Mouse (Mus musculus): ENCODE data around the gene Casc1. TPM values are rescaled to one million over a fixed set of nuclear protein-coding genes. Genes with fewer than 3 reads are reported as not detected.

The Casc1 gene
- polyA plus RNA-seq, 1 experiment from 2014 or later: 1.4 TPM

- no peak overlapping the region for H3K4me3 ChIP-seq (replicated peaks; ENCODE audit: low read length)
- 79% methylated on average over 4 of the region's 4 CpGs for WGBS
- ATAC-seq (ENCODE audit: low FRiP score) (no peak), DNase-seq (ENCODE audit: low spot score) (no peak)
- H3K9ac ChIP-seq: no peak overlapping the region
- no peak overlapping the region for H3K4me2 ChIP-seq (replicated peaks)
- no peaks in the 10 kb centered on the region for H3K4me1 ChIP-seq (replicated peaks; ENCODE audit: control insufficient read depth, insufficient read depth, low read length)
- no peaks in the 10 kb centered on the region for H3K9me3 ChIP-seq (ENCODE audit: control insufficient read depth, low read length)
- no peaks in the 10 kb centered on the region for H3K36me3 ChIP-seq (replicated peaks; ENCODE audit: control insufficient read depth, insufficient read depth)
- no peaks in the 10 kb centered on the region for H3K27me3 ChIP-seq (ENCODE audit: control insufficient read depth, insufficient read depth, low read length)
- no peak overlapping the region for H3K27ac ChIP-seq
These were observed 52.2 kb downstream of the Casc1 start for GRCm38 (mm10) chr6:145158619-145159018.

- Histone ChIP-seq H3K36me3 (replicated peaks; ENCODE audit: control insufficient read depth, insufficient read depth) (no peaks in the 10 kb centered on the region), H3K27ac (no peak overlapping the region), H3K4me3 (replicated peaks; ENCODE audit: low read length) (no peak overlapping the region), H3K9ac (no peak overlapping the region), H3K9me3 (ENCODE audit: control insufficient read depth, low read length) (no peaks in the 10 kb centered on the region), H3K4me2 (replicated peaks) (no peak overlapping the region), H3K4me1 (replicated peaks; ENCODE audit: control insufficient read depth, insufficient read depth, low read length) (peaks cover 4% of the 10 kb centered on the region; the same call in 1 of the 2 replicates), H3K27me3 (ENCODE audit: control insufficient read depth, insufficient read depth, low read length) (no peaks in the 10 kb centered on the region)
- WGBS: 37% methylated on average over 9 of the region's 9 CpGs
- DNase-seq (ENCODE audit: low spot score): no peak
- ATAC-seq (ENCODE audit: low FRiP score): 0 out of 2 replicates have a peak, but pooled peaks have one; percentile 17
These were observed 61.8 kb downstream of the Casc1 start for GRCm38 (mm10) chr6:145149054-145149453.

GRCm38 (mm10) chr6:145147716-145148115 is 63.1 kb downstream of the Casc1 start:
- Histone ChIP-seq H3K9ac (no peak overlapping the region), H3K36me3 (replicated peaks; ENCODE audit: control insufficient read depth, insufficient read depth) (no peaks in the 10 kb centered on the region), H3K4me3 (replicated peaks; ENCODE audit: low read length) (no peak overlapping the region), H3K27ac (no peak overlapping the region), H3K4me1 (replicated peaks; ENCODE audit: control insufficient read depth, insufficient read depth, low read length) (peaks cover 4% of the 10 kb centered on the region; the same call in 1 of the 2 replicates), H3K9me3 (ENCODE audit: control insufficient read depth, low read length) (no peaks in the 10 kb centered on the region), H3K4me2 (replicated peaks) (no peak overlapping the region), H3K27me3 (ENCODE audit: control insufficient read depth, insufficient read depth, low read length) (no peaks in the 10 kb centered on the region)
- no peak for ATAC-seq (ENCODE audit: low FRiP score)
- no peak for DNase-seq (ENCODE audit: low spot score)
- 85% methylated on average over 16 of the region's 16 CpGs for WGBS

- Histone ChIP-seq H3K4me3 (replicated peaks; ENCODE audit: low read length) (no peak overlapping the region), H3K9me3 (ENCODE audit: control insufficient read depth, low read length) (no peaks in the 10 kb centered on the region), H3K4me1 (replicated peaks; ENCODE audit: control insufficient read depth, insufficient read depth, low read length) (peaks cover 4% of the 10 kb centered on the region; the same call in 1 of the 2 replicates), H3K36me3 (replicated peaks; ENCODE audit: control insufficient read depth, insufficient read depth) (no peaks in the 10 kb centered on the region), H3K27me3 (ENCODE audit: control insufficient read depth, insufficient read depth, low read length) (no peaks in the 10 kb centered on the region), H3K9ac (no peak overlapping the region), H3K4me2 (replicated peaks) (no peak overlapping the region), H3K27ac (no peak overlapping the region)
- WGBS: 77% methylated on average over 7 of the region's 7 CpGs
- no peak for DNase-seq (ENCODE audit: low spot score)
- no peak for ATAC-seq (ENCODE audit: low FRiP score)
These were observed 65.6 kb downstream of the Casc1 start for GRCm38 (mm10) chr6:145145173-145145572.

GRCm38 (mm10) chr6:145141827-145142226 is 69.0 kb downstream of the Casc1 start:
- Histone ChIP-seq H3K27me3 (ENCODE audit: control insufficient read depth, insufficient read depth, low read length) (no peaks in the 10 kb centered on the region), H3K4me1 (replicated peaks; ENCODE audit: control insufficient read depth, insufficient read depth, low read length) (no peaks in the 10 kb centered on the region), H3K9me3 (ENCODE audit: control insufficient read depth, low read length) (no peaks in the 10 kb centered on the region), H3K4me2 (replicated peaks) (no peak overlapping the region), H3K9ac (no peak overlapping the region), H3K27ac (no peak overlapping the region), H3K4me3 (replicated peaks; ENCODE audit: low read length) (no peak overlapping the region), H3K36me3 (replicated peaks; ENCODE audit: control insufficient read depth, insufficient read depth) (no peaks in the 10 kb centered on the region)
- 89% methylated on average over 12 of the region's 12 CpGs for WGBS
- ATAC-seq (ENCODE audit: low FRiP score): no peak
- DNase-seq (ENCODE audit: low spot score): no peak

GRCm38 (mm10) chr6:145140706-145141105 is 70.1 kb downstream of the Casc1 start:
- Histone ChIP-seq H3K36me3 (replicated peaks; ENCODE audit: control insufficient read depth, insufficient read depth) (no peaks in the 10 kb centered on the region), H3K27ac (no peak overlapping the region), H3K27me3 (ENCODE audit: control insufficient read depth, insufficient read depth, low read length) (no peaks in the 10 kb centered on the region), H3K9ac (no peak overlapping the region), H3K4me2 (replicated peaks) (no peak overlapping the region), H3K9me3 (ENCODE audit: control insufficient read depth, low read length) (no peaks in the 10 kb centered on the region), H3K4me1 (replicated peaks; ENCODE audit: control insufficient read depth, insufficient read depth, low read length) (no peaks in the 10 kb centered on the region), H3K4me3 (replicated peaks; ENCODE audit: low read length) (no peak overlapping the region)
- DNase-seq (ENCODE audit: low spot score) (no peak), ATAC-seq (ENCODE audit: low FRiP score) (no peak)
- 75% methylated on average over 11 of the region's 11 CpGs for WGBS

GRCm38 (mm10) chr6:145139776-145140475 is 70.9 kb downstream of the Casc1 start:
- no peak overlapping the region for H3K27ac ChIP-seq
- no peak for DNase-seq (ENCODE audit: low spot score)
- no peak for ATAC-seq (ENCODE audit: low FRiP score)
- H3K9me3 ChIP-seq (ENCODE audit: control insufficient read depth, low read length): no peaks in the 10 kb centered on the region
- H3K36me3 ChIP-seq (replicated peaks; ENCODE audit: control insufficient read depth, insufficient read depth): no peaks in the 10 kb centered on the region
- H3K27me3 ChIP-seq (ENCODE audit: control insufficient read depth, insufficient read depth, low read length): no peaks in the 10 kb centered on the region
- H3K4me2 ChIP-seq (replicated peaks): no peak overlapping the region
- WGBS: 81% methylated on average over 11 of the region's 11 CpGs
- H3K9ac ChIP-seq: no peak overlapping the region
- no peak overlapping the region for H3K4me3 ChIP-seq (replicated peaks; ENCODE audit: low read length)
- H3K4me1 ChIP-seq (replicated peaks; ENCODE audit: control insufficient read depth, insufficient read depth, low read length): no peaks in the 10 kb centered on the region

GRCm38 (mm10) chr6:145139236-145139635 is 71.6 kb downstream of the Casc1 start:
- Histone ChIP-seq H3K27ac (no peak overlapping the region), H3K36me3 (replicated peaks; ENCODE audit: control insufficient read depth, insufficient read depth) (no peaks in the 10 kb centered on the region), H3K9ac (no peak overlapping the region), H3K27me3 (ENCODE audit: control insufficient read depth, insufficient read depth, low read length) (no peaks in the 10 kb centered on the region), H3K4me2 (replicated peaks) (no peak overlapping the region), H3K9me3 (ENCODE audit: control insufficient read depth, low read length) (no peaks in the 10 kb centered on the region), H3K4me1 (replicated peaks; ENCODE audit: control insufficient read depth, insufficient read depth, low read length) (no peaks in the 10 kb centered on the region), H3K4me3 (replicated peaks; ENCODE audit: low read length) (no peak overlapping the region)
- ATAC-seq (ENCODE audit: low FRiP score) (no peak), DNase-seq (ENCODE audit: low spot score) (no peak)
- WGBS: 84% methylated on average over 13 of the region's 13 CpGs

- no peaks in the 10 kb centered on the region for H3K9me3 ChIP-seq (ENCODE audit: control insufficient read depth, low read length)
- no peak overlapping the region for H3K4me2 ChIP-seq (replicated peaks)
- no peak for DNase-seq (ENCODE audit: low spot score)
- H3K36me3 ChIP-seq (replicated peaks; ENCODE audit: control insufficient read depth, insufficient read depth): no peaks in the 10 kb centered on the region
- H3K9ac ChIP-seq: no peak overlapping the region
- H3K4me3 ChIP-seq (replicated peaks; ENCODE audit: low read length): no peak overlapping the region
- WGBS: 91% methylated on average over 5 of the region's 5 CpGs
- H3K4me1 ChIP-seq (replicated peaks; ENCODE audit: control insufficient read depth, insufficient read depth, low read length): no peaks in the 10 kb centered on the region
- no peaks in the 10 kb centered on the region for H3K27me3 ChIP-seq (ENCODE audit: control insufficient read depth, insufficient read depth, low read length)
- no peak for ATAC-seq (ENCODE audit: low FRiP score)
- no peak overlapping the region for H3K27ac ChIP-seq
These were observed 74.0 kb downstream of the Casc1 start for GRCm38 (mm10) chr6:145136831-145137230.

GRCm38 (mm10) chr6:145135804-145136203 is 75.0 kb downstream of the Casc1 start:
- no peak overlapping the region for H3K27ac ChIP-seq

More at GRCm38 (mm10) chr6:145135804-145136203, 75.0 kb downstream of the Casc1 start:
- H3K36me3 ChIP-seq (replicated peaks; ENCODE audit: control insufficient read depth, insufficient read depth): no peaks in the 10 kb centered on the region
- no peak for ATAC-seq (ENCODE audit: low FRiP score)
- H3K4me1 ChIP-seq (replicated peaks; ENCODE audit: control insufficient read depth, insufficient read depth, low read length): no peaks in the 10 kb centered on the region
- no peaks in the 10 kb centered on the region for H3K27me3 ChIP-seq (ENCODE audit: control insufficient read depth, insufficient read depth, low read length)
- H3K9me3 ChIP-seq (ENCODE audit: control insufficient read depth, low read length): no peaks in the 10 kb centered on the region
- no peak for DNase-seq (ENCODE audit: low spot score)
- no peak overlapping the region for H3K4me2 ChIP-seq (replicated peaks)
- WGBS: 82% methylated on average over 9 of the region's 9 CpGs
- no peak overlapping the region for H3K4me3 ChIP-seq (replicated peaks; ENCODE audit: low read length)
- no peak overlapping the region for H3K9ac ChIP-seq
